Mouse (Mus musculus) induced T-regulatory cell, adult 2 months (primary cell): ENCODE measurements around the gene Auts2.
"Not testable (repeated sequence)": the region's sequence is repeated elsewhere in the genome, so short reads cannot be mapped to it uniquely, and the experiment has no call there.

Source experiments
- DNase-seq: peaks from one replicate; pipeline ENCODE4 v3.0.0-alpha.2; 2012; ENCODE audit warnings: low read depth

The Auts2 gene

GRCm38 (mm10) chr5:132543118-132544071 lies at the start of gene Auts2:
Auts2 (minus strand) TSS chr5:132543344.
- DNase-seq, result no peak

GRCm38 (mm10) chr5:132591721-132592695 lies 48.9 kb upstream of the Auts2 start:
- no peak for DNase-seq

GRCm38 (mm10) chr5:132579774-132580173 lies 36.6 kb upstream of the Auts2 start:
- DNase-seq, result no peak

- not testable (repeated sequence) for DNase-seq
Measured at GRCm38 (mm10) chr5:132560771-132561170, 17.6 kb upstream of the Auts2 start.

DNA sequence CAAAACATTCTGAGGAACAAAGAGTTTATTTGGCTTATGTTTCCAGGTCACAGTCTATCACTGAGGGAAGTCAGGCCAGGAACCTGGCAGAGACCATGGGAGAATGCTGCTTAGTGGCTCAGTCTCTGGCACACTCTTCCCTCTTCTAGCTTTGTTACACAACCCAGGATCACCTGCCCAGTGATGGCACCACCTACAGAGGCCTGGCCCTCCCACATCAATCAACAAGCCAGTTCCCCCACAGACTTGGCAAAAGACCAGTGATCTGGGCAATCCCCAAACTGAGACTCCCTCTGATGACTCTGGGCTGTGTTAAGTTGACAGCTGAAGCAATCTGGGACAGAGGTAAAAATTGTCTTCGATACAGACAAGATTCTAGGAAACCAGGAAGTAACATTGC lies 2.6 kb upstream of the Auts2 start:
- DNase-seq, result no peak

GRCm38 (mm10) chr5:132544176-132544995 lies 1.2 kb upstream of the Auts2 start:
- no peak for DNase-seq

DNA sequence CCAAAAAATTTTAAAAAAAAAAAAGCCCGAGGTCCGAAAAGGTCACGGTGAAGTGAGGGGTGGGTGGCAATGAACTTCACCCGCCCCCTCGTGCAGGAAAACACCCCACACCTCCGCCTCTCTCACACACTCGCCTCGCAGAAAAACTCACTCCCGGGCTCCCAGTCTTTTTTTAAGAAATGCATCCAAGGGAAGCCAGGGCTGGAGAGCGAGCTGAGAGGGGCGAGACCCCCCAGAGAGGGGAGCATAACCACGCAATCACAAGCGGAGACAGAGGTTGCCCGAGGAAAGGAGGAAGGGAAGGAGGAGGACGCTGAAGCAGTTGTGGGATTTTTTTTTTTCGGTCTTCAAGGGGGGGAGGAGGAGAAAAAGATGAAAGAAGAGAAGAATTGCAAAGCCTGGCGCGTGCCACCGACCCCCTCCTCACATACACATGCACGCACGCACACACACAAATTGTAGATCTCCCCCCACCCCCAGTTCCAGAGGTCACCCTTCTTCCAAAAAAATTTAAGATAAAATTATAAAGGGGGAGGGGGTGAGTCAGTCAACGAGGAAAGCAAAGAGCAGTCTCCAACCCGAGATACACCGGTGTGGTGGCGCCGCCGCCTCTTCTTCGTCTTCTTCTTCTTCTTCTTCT lies 643 bp downstream of the Auts2 start:
- DNase-seq, result no peak

DNA sequence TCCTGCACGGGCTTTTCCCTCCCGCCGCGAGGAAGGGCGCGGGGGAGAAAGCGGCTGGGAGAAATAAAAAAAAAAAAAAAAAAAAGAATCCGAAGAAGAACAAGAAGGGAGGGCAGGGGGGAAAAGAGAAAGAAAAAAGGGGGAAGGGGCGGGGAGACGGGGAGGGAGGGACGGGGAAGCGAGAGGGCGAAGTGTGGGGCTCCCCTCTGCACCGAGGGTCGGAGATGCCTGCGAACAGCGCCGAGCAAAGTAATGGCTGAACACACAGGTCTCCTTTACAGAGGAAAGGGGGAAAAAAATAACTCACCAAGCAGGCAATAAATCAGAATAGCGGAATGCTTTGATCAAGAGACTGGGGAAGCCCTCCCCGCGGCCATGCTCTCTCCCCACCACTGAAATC lies 1.2 kb downstream of the Auts2 start:
- no peak for DNase-seq

DNA sequence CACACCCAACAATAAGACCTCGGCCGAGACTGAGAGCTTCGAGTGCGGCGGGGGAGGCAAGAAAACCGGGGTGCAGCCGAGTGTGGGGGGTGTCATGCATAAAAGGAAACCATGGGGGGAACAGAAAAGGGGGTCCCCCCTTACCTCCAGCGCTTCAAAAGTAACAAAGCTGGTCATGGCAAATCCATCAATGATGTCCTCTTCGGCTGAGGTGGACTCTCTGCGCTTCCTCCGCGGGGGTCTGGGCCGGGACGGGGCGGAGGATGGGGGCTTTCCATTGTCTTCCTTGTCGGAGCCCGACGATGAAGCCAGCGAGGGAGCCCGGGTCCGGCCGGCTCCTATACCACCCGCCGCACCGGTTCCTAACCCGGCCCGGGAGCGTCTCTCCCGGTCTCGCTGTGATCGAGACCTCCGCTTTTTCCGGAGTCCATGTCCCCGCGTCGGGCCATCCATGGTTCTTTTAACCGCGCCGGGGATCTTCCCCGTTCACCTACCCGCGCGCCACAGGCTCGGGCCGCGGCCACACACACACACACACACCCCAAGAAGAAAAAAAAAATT lies 1.7 kb downstream of the Auts2 start:
- DNase-seq, result no peak

GRCm38 (mm10) chr5:132540841-132541311 lies 2.3 kb downstream of the Auts2 start:
- no peak for DNase-seq

- DNase-seq, result no peak
Measured at GRCm38 (mm10) chr5:132537475-132537874, 5.7 kb downstream of the Auts2 start.

DNA sequence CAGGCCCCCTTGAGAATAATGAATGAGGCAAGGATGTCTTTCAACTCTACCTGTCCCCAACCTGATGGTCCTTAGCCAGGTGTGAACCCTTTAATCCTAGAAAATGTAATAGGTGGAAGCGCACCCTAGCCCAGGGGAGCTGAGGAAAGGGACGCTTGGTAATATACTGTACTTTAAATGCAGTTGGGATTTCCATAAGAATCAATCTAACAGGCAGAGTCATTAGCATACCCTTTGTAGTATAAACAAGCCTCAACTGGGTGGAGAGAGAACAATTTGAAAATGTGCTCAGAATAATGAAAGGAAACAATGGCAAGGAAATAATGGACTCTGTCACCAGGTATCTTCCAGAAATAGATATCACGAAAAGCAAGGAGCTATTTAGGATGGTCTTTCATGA lies 16.7 kb downstream of the Auts2 start:
- no peak for DNase-seq

DNA sequence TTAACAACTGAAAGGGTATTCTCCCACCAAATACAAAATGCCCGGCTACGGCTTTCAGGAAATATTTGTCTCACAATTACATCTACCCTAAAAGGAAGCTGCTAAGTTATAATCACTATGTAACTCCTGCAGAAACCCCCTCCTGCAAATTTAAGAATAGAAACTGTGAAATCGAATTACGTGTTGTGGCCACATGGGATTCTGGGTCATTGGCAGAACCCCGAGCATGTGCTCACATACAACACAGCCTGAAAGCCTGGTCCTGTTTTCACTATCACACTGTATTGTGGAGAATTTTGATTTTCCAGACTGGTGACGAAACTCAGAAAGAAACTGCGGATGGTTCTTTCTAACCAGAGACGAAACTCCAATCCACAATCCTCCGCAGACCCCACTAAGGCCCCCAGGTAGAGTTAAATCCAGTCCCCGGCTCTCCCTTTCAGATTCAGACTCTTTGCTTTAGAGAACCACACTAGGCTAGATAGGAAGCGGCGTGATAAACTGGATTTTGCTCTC lies 21.7 kb downstream of the Auts2 start:
- no peak for DNase-seq

DNA sequence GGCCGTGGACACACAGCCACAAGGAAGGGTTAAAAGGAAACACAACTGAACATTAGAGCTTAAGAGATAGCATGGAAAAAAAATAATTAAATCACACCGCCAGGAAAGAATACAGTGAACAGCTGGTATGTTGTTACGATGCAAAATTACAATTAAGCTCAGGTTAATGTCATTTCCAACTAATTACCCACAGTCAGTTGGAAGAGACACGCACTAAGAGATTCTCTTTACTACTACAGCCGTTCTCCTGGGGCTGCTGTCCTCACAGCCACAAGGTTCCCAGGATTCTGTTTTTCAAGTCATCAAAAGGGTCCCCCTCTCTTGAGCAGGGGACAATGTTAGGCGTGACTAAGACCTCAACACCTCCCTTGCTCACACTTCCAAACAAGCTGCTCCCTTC lies 25.3 kb downstream of the Auts2 start:
- no peak for DNase-seq

- DNase-seq, result no peak
Measured at GRCm38 (mm10) chr5:132514521-132514920, 28.6 kb downstream of the Auts2 start.

DNA sequence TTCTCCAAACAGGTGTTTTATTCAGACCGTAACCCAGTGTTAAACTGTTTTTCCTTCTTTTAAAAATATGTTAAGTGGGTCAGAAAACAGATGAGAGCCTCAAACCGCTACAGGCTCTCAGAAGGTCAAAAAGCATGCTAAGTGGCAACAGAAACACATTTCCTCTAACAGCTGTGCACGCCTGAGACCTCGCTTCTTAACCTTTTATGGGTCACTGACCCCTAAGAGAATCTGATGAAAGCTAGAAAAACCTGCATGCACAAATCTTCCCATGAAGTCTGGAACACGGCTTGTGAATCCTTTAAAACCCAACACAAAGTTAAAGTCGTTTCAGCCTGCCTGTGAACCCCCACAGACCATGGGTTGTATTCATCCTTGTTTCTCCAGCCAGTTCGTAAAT lies 29.9 kb downstream of the Auts2 start:
- DNase-seq, result no peak

DNA sequence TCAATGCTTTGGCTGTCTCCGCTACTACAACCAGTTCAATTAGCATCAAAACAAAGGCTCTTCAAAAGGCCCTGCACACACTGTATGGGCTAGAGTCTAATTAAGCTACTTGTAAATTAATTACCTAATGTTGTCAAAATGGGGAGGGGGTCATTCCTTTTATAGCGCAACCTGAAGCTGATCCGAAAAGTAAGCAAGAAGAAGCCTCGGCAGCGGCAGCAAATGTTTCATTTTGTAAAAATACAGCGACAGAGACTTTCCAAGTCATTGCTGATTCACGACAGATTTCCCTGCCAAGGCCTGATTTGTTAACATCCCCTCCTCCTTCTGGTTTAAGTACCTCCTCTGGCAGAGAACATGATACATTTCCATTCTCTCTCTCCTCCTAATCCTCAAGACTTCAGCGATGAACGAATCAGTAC lies 33.7 kb downstream of the Auts2 start:
- DNase-seq, result no peak

GRCm38 (mm10) chr5:132504893-132505292 lies 38.3 kb downstream of the Auts2 start:
- DNase-seq, result no peak

- DNase-seq, result no peak
Measured at GRCm38 (mm10) chr5:132503431-132503830, 39.7 kb downstream of the Auts2 start.

DNA sequence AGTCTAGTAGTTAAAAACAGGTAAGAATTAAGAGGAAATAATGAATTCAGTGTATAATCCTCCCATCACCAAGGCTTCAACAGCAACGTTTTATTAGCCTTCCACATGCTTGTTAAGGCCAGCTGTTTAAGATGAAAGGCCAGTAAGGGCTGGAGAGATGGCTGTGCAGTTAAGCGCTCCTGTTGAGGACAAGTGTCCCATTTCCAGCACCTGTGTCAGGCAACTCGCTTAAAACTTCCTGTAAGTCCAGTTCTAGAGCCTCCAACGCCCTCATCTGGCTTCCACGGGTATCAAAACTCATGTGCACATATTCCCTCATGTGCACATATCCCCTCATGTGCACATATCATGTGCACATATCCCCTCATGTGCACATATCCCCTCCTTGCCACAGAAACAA lies 41.1 kb downstream of the Auts2 start:
- DNase-seq, result no peak

DNA sequence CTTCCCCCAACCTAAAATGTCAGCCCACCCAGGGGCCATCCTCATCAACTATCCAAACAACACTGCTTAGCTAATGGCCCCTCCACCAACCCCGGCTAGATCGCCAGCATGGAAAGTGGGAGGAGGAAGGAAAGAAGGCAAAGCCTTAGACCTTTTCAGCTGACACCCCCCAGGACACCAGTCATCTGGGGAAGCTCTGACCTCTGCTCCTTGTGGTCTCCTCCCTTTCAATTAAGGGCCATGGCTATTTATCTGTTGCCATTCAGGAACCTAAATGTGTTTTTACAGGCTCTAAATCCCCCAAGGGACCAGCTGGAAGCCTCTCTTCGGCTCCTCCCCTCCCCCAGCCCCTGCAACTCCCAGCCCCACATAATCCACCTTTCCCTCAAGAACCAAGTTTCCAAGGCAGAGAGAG lies 42.3 kb downstream of the Auts2 start:
- DNase-seq, result no peak
